Mouse (Mus musculus): ENCODE results near the gene Tcf15. TPM values are rescaled to one million over a fixed set of nuclear protein-coding genes. Genes with fewer than 3 reads are reported as not detected.

The Tcf15 gene
- polyA plus RNA-seq, 1 experiment: 5.0 TPM

DNA sequence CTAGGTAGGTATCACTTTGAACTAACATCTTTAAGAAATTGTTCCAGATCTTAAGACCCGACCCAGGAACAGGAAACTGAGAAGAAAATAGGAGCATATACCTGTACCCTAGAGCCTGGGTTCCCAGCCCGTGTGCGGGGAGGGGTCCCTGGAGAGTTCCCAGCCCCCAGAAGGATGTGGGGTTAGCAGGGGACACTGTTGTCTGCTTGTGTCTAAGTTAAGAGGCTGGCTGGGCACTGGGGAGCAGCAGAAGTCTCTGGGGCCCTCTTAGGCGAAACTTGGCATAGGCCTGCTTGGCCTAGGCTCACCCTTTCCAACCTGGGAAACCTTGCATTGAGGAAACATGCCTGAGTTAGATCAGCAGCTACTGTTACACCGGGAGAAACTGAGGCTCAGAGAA is 1.1 kb downstream of the Tcf15 start:
- TF ChIP-seq POLR2A (IDR thresholded peaks at IDR 0.05; ENCODE audit: control insufficient read depth, extremely low read depth, insufficient read depth, low read length, poor library complexity) (no peak), CTCF (IDR thresholded peaks at IDR 0.05; ENCODE audit: borderline replicate concordance, control insufficient read depth, extremely low read depth, insufficient read depth, low read length, poor library complexity) (no peak)
- no peaks in the 10 kb centered on the region for H3K36me3 ChIP-seq (ENCODE audit: control insufficient read depth, insufficient read depth, low read length)
- H3K4me1 ChIP-seq (replicated peaks; ENCODE audit: control insufficient read depth, insufficient read depth, low read length): no peaks in the 10 kb centered on the region; the same call in 1 of the 2 replicates
- H3K27ac ChIP-seq (ENCODE audit: control insufficient read depth, insufficient read depth, low read length): no peak overlapping the region
- DNase-seq: no peak
- H3K27me3 ChIP-seq (ENCODE audit: control insufficient read depth, insufficient read depth, low read length): peaks cover 6% of the 10 kb centered on the region; the same call in 1 of the 2 replicates
- WGBS: 74% methylated on average over 5 of the region's 5 CpGs
- no peak overlapping the region for H3K4me3 ChIP-seq (ENCODE audit: control insufficient read depth, insufficient read depth, low read length)

GRCm38 (mm10) chr2:152145711-152146110 is 2.4 kb downstream of the Tcf15 start:
- DNase-seq: no peak
- 89% methylated on average over 2 of the region's 2 CpGs for WGBS
- no peak for TF ChIP-seq POLR2A (IDR thresholded peaks at IDR 0.05; ENCODE audit: control insufficient read depth, extremely low read depth, insufficient read depth, low read length, poor library complexity)
- no peaks in the 10 kb centered on the region; the same call in 1 of the 2 replicates for H3K4me1 ChIP-seq (replicated peaks; ENCODE audit: control insufficient read depth, insufficient read depth, low read length)
- H3K27me3 ChIP-seq (ENCODE audit: control insufficient read depth, insufficient read depth, low read length): peaks cover 6% of the 10 kb centered on the region; the same call in 1 of the 2 replicates
- no peak overlapping the region for H3K4me3 ChIP-seq (ENCODE audit: control insufficient read depth, insufficient read depth, low read length)
- H3K36me3 ChIP-seq (ENCODE audit: control insufficient read depth, insufficient read depth, low read length): no peaks in the 10 kb centered on the region
- H3K27ac ChIP-seq (ENCODE audit: control insufficient read depth, insufficient read depth, low read length): no peak overlapping the region

GRCm38 (mm10) chr2:152147079-152147478 is 3.7 kb downstream of the Tcf15 start:
- Histone ChIP-seq H3K27me3 (ENCODE audit: control insufficient read depth, insufficient read depth, low read length) (peaks cover 6% of the 10 kb centered on the region; the same call in 1 of the 2 replicates), H3K4me1 (replicated peaks; ENCODE audit: control insufficient read depth, insufficient read depth, low read length) (no peaks in the 10 kb centered on the region; the same call in 1 of the 2 replicates), H3K4me3 (ENCODE audit: control insufficient read depth, insufficient read depth, low read length) (no peak overlapping the region), H3K27ac (ENCODE audit: control insufficient read depth, insufficient read depth, low read length) (no peak overlapping the region), H3K36me3 (ENCODE audit: control insufficient read depth, insufficient read depth, low read length) (no peaks in the 10 kb centered on the region)
- WGBS: 86% methylated on average over 3 of the region's 3 CpGs
- TF ChIP-seq POLR2A (IDR thresholded peaks at IDR 0.05; ENCODE audit: control insufficient read depth, extremely low read depth, insufficient read depth, low read length, poor library complexity) (no peak), CTCF (IDR thresholded peaks at IDR 0.05; ENCODE audit: borderline replicate concordance, control insufficient read depth, extremely low read depth, insufficient read depth, low read length, poor library complexity) (no peak)
- DNase-seq: no peak

- H3K4me3 ChIP-seq (ENCODE audit: control insufficient read depth, insufficient read depth, low read length): no peak overlapping the region
- TF ChIP-seq POLR2A (IDR thresholded peaks at IDR 0.05; ENCODE audit: control insufficient read depth, extremely low read depth, insufficient read depth, low read length, poor library complexity): no peak
- 95% methylated on average over 9 of the region's 9 CpGs for WGBS
- no peak for DNase-seq
- no peak overlapping the region for H3K27ac ChIP-seq (ENCODE audit: control insufficient read depth, insufficient read depth, low read length)
- no peaks in the 10 kb centered on the region for H3K36me3 ChIP-seq (ENCODE audit: control insufficient read depth, insufficient read depth, low read length)
- no peaks in the 10 kb centered on the region; the same call in 1 of the 2 replicates for H3K4me1 ChIP-seq (replicated peaks; ENCODE audit: control insufficient read depth, insufficient read depth, low read length)
- H3K27me3 ChIP-seq (ENCODE audit: control insufficient read depth, insufficient read depth, low read length): peaks cover 4% of the 10 kb centered on the region; the same call in 1 of the 2 replicates
Observed at GRCm38 (mm10) chr2:152148675-152149074, 5.3 kb downstream of the Tcf15 start.

DNA sequence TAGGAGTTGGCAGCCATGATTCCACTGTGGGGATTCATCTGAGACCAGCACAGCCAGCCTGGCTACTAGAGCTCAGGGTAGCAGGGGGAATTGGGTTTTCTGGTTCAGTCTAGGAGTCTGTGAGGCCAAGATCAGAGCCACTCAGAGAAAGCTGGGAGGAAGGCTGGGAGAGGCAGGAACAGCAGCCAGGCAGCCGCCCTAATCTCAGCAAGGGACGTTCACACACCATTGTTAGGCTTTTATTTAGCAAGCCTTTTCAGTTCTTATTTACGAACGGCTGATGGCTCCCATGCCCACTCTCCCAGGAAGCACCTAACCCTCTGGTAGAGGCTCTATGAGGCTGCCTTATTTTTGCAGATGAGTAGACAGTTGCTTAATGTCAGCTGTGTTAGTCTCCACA is 6.5 kb downstream of the Tcf15 start:
- no peak overlapping the region for H3K4me3 ChIP-seq (ENCODE audit: control insufficient read depth, insufficient read depth, low read length)
- no peaks in the 10 kb centered on the region for H3K36me3 ChIP-seq (ENCODE audit: control insufficient read depth, insufficient read depth, low read length)

DNA sequence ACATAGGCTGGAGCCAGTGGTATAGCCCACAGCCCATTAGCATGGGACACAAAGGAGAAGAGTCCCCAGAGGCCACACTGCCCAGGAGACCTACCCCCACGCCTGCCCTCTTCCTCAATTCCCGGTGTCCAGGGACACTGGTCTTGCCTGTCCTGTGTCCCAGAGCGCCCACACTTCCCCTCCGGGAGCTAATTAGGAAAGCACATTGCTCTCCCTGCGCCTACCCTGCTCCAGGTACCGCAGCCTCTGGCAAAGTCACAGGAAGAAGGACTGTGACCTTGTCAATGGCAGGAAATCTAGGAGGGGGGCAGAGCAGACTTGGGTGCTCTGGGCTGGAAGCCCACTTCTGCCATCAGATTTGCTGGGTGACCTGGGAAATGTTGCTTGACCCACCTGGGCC is 7.0 kb downstream of the Tcf15 start:
- no peak for DNase-seq
- no peaks in the 10 kb centered on the region for H3K4me1 ChIP-seq (replicated peaks; ENCODE audit: control insufficient read depth, insufficient read depth, low read length)
- TF ChIP-seq POLR2A (IDR thresholded peaks at IDR 0.05; ENCODE audit: control insufficient read depth, extremely low read depth, insufficient read depth, low read length, poor library complexity) (no peak), CTCF (IDR thresholded peaks at IDR 0.05; ENCODE audit: borderline replicate concordance, control insufficient read depth, extremely low read depth, insufficient read depth, low read length, poor library complexity) (no peak)
- H3K27me3 ChIP-seq (ENCODE audit: control insufficient read depth, insufficient read depth, low read length): no peaks in the 10 kb centered on the region
- WGBS: 87% methylated on average over 6 of the region's 6 CpGs
- H3K27ac ChIP-seq (ENCODE audit: control insufficient read depth, insufficient read depth, low read length): no peak overlapping the region
- no peak overlapping the region for H3K4me3 ChIP-seq (ENCODE audit: control insufficient read depth, insufficient read depth, low read length)
- no peaks in the 10 kb centered on the region for H3K36me3 ChIP-seq (ENCODE audit: control insufficient read depth, insufficient read depth, low read length)

More for the DNA sequence above, 6.5 kb downstream of the Tcf15 start:
- H3K27me3 ChIP-seq (ENCODE audit: control insufficient read depth, insufficient read depth, low read length): no peaks in the 10 kb centered on the region; the same call in 1 of the 2 replicates
- H3K27ac ChIP-seq (ENCODE audit: control insufficient read depth, insufficient read depth, low read length): no peak overlapping the region
- WGBS: 93% methylated on average over 4 of the region's 4 CpGs
- DNase-seq: no peak
- no peak for TF ChIP-seq POLR2A (IDR thresholded peaks at IDR 0.05; ENCODE audit: control insufficient read depth, extremely low read depth, insufficient read depth, low read length, poor library complexity)
- no peaks in the 10 kb centered on the region for H3K4me1 ChIP-seq (replicated peaks; ENCODE audit: control insufficient read depth, insufficient read depth, low read length)

GRCm38 (mm10) chr2:152153361-152153760 is 10.0 kb downstream of the Tcf15 start:
- Histone ChIP-seq H3K4me1 (replicated peaks; ENCODE audit: control insufficient read depth, insufficient read depth, low read length) (no peaks in the 10 kb centered on the region), H3K27ac (ENCODE audit: control insufficient read depth, insufficient read depth, low read length) (no peak overlapping the region), H3K36me3 (ENCODE audit: control insufficient read depth, insufficient read depth, low read length) (no peaks in the 10 kb centered on the region), H3K4me3 (ENCODE audit: control insufficient read depth, insufficient read depth, low read length) (no peak overlapping the region), H3K27me3 (ENCODE audit: control insufficient read depth, insufficient read depth, low read length) (no peaks in the 10 kb centered on the region)
- WGBS: 55% methylated on average over 3 of the region's 3 CpGs
- DNase-seq: no peak
- no peak for TF ChIP-seq CTCF (IDR thresholded peaks at IDR 0.05; ENCODE audit: borderline replicate concordance, control insufficient read depth, extremely low read depth, insufficient read depth, low read length, poor library complexity)
- no peak for TF ChIP-seq POLR2A (IDR thresholded peaks at IDR 0.05; ENCODE audit: control insufficient read depth, extremely low read depth, insufficient read depth, low read length, poor library complexity)
